Mouse (Mus musculus): ENCODE data around the gene 1810055G02Rik. TPM values are rescaled to one million over a fixed set of nuclear protein-coding genes. Genes with fewer than 3 reads are reported as not detected.

The 1810055G02Rik gene
- total and polyA plus RNA-seq, 2 experiments from 2014 or later = 29.4 to 31.8 TPM

- Histone ChIP-seq H3K27ac (ENCODE audit: low read depth, low read length) (no peak overlapping the region), H3K4me3 (ENCODE audit: low read depth, low read length) (no peak overlapping the region), H3K36me3 (ENCODE audit: insufficient read depth, low read length) (no peaks in the 10 kb centered on the region), H3K9me3 (ENCODE audit: low read length) (no peaks in the 10 kb centered on the region), H3K27me3 (ENCODE audit: insufficient read depth, low read length) (no peaks in the 10 kb centered on the region), H3K4me2 (ENCODE audit: low read depth, low read length, poor library complexity, severe bottlenecking) (no peak overlapping the region), H3K4me1 (ENCODE audit: insufficient read depth, low read length) (no peaks in the 10 kb centered on the region), H3K9ac (replicated peaks; ENCODE audit: low read length, poor library complexity, severe bottlenecking) (no peak overlapping the region)
- DNase-seq (ENCODE audit: low spot score) (no peak), ATAC-seq (ENCODE audit: low FRiP score) (no peak)
- TF ChIP-seq CTCF (IDR thresholded peaks at IDR 0.05) = no peak
- WGBS = 60% methylated on average over 8 of the region's 8 CpGs
These were observed 45.6 kb downstream of the 1810055G02Rik start for GRCm38 (mm10) chr19:3753738-3754137.

GRCm38 (mm10) chr19:3757861-3758260 lies 49.8 kb downstream of the 1810055G02Rik start:
- no peak for TF ChIP-seq CTCF (IDR thresholded peaks at IDR 0.05)
- no peaks in the 10 kb centered on the region for H3K9me3 ChIP-seq (ENCODE audit: low read length)

GRCm38 (mm10) chr19:3765221-3765820 lies 57.2 kb downstream of the 1810055G02Rik start:
- no peaks in the 10 kb centered on the region for H3K9me3 ChIP-seq (ENCODE audit: low read length)
- H3K4me2 ChIP-seq (ENCODE audit: low read depth, low read length, poor library complexity, severe bottlenecking) = no peak overlapping the region
- H3K27ac ChIP-seq (ENCODE audit: low read depth, low read length) = no peak overlapping the region
- DNase-seq (ENCODE audit: low spot score) (no peak), ATAC-seq (ENCODE audit: low FRiP score) (no peak)
- no peaks in the 10 kb centered on the region for H3K27me3 ChIP-seq (ENCODE audit: insufficient read depth, low read length)
- no peaks in the 10 kb centered on the region for H3K36me3 ChIP-seq (ENCODE audit: insufficient read depth, low read length)
- no peak overlapping the region for H3K4me3 ChIP-seq (ENCODE audit: low read depth, low read length)
- H3K9ac ChIP-seq (replicated peaks; ENCODE audit: low read length, poor library complexity, severe bottlenecking) = no peak overlapping the region
- no peak for TF ChIP-seq CTCF (IDR thresholded peaks at IDR 0.05)
- WGBS = 76% methylated on average over 4 of the region's 4 CpGs
- H3K4me1 ChIP-seq (ENCODE audit: insufficient read depth, low read length) = peaks cover 11% of the 10 kb centered on the region

More at GRCm38 (mm10) chr19:3757861-3758260, 49.8 kb downstream of the 1810055G02Rik start:
- no peaks in the 10 kb centered on the region for H3K36me3 ChIP-seq (ENCODE audit: insufficient read depth, low read length)
- ATAC-seq (ENCODE audit: low FRiP score) (no peak), DNase-seq (ENCODE audit: low spot score) (no peak)
- no peaks in the 10 kb centered on the region for H3K27me3 ChIP-seq (ENCODE audit: insufficient read depth, low read length)
- H3K9ac ChIP-seq (replicated peaks; ENCODE audit: low read length, poor library complexity, severe bottlenecking) = no peak overlapping the region
- no peaks in the 10 kb centered on the region for H3K4me1 ChIP-seq (ENCODE audit: insufficient read depth, low read length)
- H3K27ac ChIP-seq (ENCODE audit: low read depth, low read length) = no peak overlapping the region
- no peak overlapping the region for H3K4me2 ChIP-seq (ENCODE audit: low read depth, low read length, poor library complexity, severe bottlenecking)
- no peak overlapping the region for H3K4me3 ChIP-seq (ENCODE audit: low read depth, low read length)
- WGBS = 47% methylated on average over 1 of the region's 1 CpGs

- ATAC-seq (ENCODE audit: low FRiP score) (no peak), DNase-seq (ENCODE audit: low spot score) (no peak)
- H3K27me3 ChIP-seq (ENCODE audit: insufficient read depth, low read length) = no peaks in the 10 kb centered on the region
- H3K36me3 ChIP-seq (ENCODE audit: insufficient read depth, low read length) = no peaks in the 10 kb centered on the region
- H3K4me1 ChIP-seq (ENCODE audit: insufficient read depth, low read length) = peaks cover 12% of the 10 kb centered on the region
- no peak for TF ChIP-seq CTCF (IDR thresholded peaks at IDR 0.05)
- peak overlapping the region; percentile 100 for H3K27ac ChIP-seq (ENCODE audit: low read depth, low read length)
- no peaks in the 10 kb centered on the region for H3K9me3 ChIP-seq (ENCODE audit: low read length)
- peak overlapping the region; percentile 93; the same call in 1 of the 2 replicates for H3K4me3 ChIP-seq (ENCODE audit: low read depth, low read length)
- WGBS = 93% methylated on average over 5 of the region's 5 CpGs
- peak overlapping the region; percentile 85; the same call in 1 of the 2 replicates for H3K4me2 ChIP-seq (ENCODE audit: low read depth, low read length, poor library complexity, severe bottlenecking)
- H3K9ac ChIP-seq (replicated peaks; ENCODE audit: low read length, poor library complexity, severe bottlenecking) = no peak overlapping the region
These were observed 58.3 kb downstream of the 1810055G02Rik start for GRCm38 (mm10) chr19:3766378-3766777.

GRCm38 (mm10) chr19:3767276-3767780 lies 59.2 kb downstream of the 1810055G02Rik start, which contains the start of gene Kmt5b:
Gene Kmt5b, plus strand, starts transcription at chr19:3767421.
- Histone ChIP-seq H3K4me3 (ENCODE audit: low read depth, low read length) (peak within 1 kb of the TSS; percentile 93), H3K4me2 (ENCODE audit: low read depth, low read length, poor library complexity, severe bottlenecking) (peak within 1 kb of the TSS; percentile 85), H3K27ac (ENCODE audit: low read depth, low read length) (peak within 1 kb of the TSS; percentile 100), H3K4me1 (ENCODE audit: insufficient read depth, low read length) (peaks cover 12% of the 10 kb centered on the region), H3K27me3 (ENCODE audit: insufficient read depth, low read length) (no peaks in the 10 kb centered on the region), H3K9ac (replicated peaks; ENCODE audit: low read length, poor library complexity, severe bottlenecking) (peak within 1 kb of the TSS; percentile 98), H3K9me3 (ENCODE audit: low read length) (no peaks in the 10 kb centered on the region), H3K36me3 (ENCODE audit: insufficient read depth, low read length) (no peaks in the 10 kb centered on the region)
- peak; percentile 39 for ATAC-seq (ENCODE audit: low FRiP score)
- no peak for TF ChIP-seq CTCF (IDR thresholded peaks at IDR 0.05)
- DNase-seq (ENCODE audit: low spot score) = peak; percentile 53
- WGBS = 3% methylated on average over 38 of the region's 39 CpGs

Other genes with a start within 250 kb of the 1810055G02Rik start
- 98.0 and 111 TPM in 2 replicates for gene Ppp6r3, start 132.5 kb upstream of the 1810055G02Rik start, total RNA-seq (2014; rRNA removed)
- 31.0 and 32.3 TPM in 2 replicates for gene Ppp6r3, start 132.5 kb upstream of the 1810055G02Rik start, polyA plus RNA-seq (2015; fragmentation: Nextera tagmentation; extraction: Ambion mirVana)
- 9.9 and 15.0 TPM in 2 replicates for gene Lrp5, start 21.7 kb upstream of the 1810055G02Rik start, total RNA-seq (2014; rRNA removed)
- gene Lrp5, start 21.7 kb upstream of the 1810055G02Rik start, polyA plus RNA-seq (2015; fragmentation: Nextera tagmentation; extraction: Ambion mirVana) = 0.58 and 0.74 TPM in 2 replicates
- gene Kmt5b, start 59.1 kb downstream of the 1810055G02Rik start, total RNA-seq (2014; rRNA removed) = 64.0 and 98.6 TPM in 2 replicates
- 35.6 and 41.4 TPM in 2 replicates for gene Kmt5b, start 59.1 kb downstream of the 1810055G02Rik start, polyA plus RNA-seq (2015; fragmentation: Nextera tagmentation; extraction: Ambion mirVana)
- gene Chka, start 143.5 kb downstream of the 1810055G02Rik start, total RNA-seq (2014; rRNA removed) = 62.7 and 69.1 TPM in 2 replicates
- gene Chka, start 143.5 kb downstream of the 1810055G02Rik start, polyA plus RNA-seq (2015; fragmentation: Nextera tagmentation; extraction: Ambion mirVana) = 49.6 and 56.3 TPM in 2 replicates
- 26.0 and 37.5 TPM in 2 replicates for gene Tcirg1, start 198.8 kb downstream of the 1810055G02Rik start, total RNA-seq (2014; rRNA removed)
- 13.2 and 14.1 TPM in 2 replicates for gene Tcirg1, start 198.8 kb downstream of the 1810055G02Rik start, polyA plus RNA-seq (2015; fragmentation: Nextera tagmentation; extraction: Ambion mirVana)
- 165 and 197 TPM in 2 replicates for gene Ndufs8, start 204.5 kb downstream of the 1810055G02Rik start, total RNA-seq (2014; rRNA removed)
- 292 and 333 TPM in 2 replicates for gene Ndufs8, start 204.5 kb downstream of the 1810055G02Rik start, polyA plus RNA-seq (2015; fragmentation: Nextera tagmentation; extraction: Ambion mirVana)
- 1.3 and 3.7 TPM in 2 replicates for gene Aldh3b1, start 221.5 kb downstream of the 1810055G02Rik start, total RNA-seq (2014; rRNA removed)
- gene Aldh3b1, start 221.5 kb downstream of the 1810055G02Rik start, polyA plus RNA-seq (2015; fragmentation: Nextera tagmentation; extraction: Ambion mirVana) = 2.1 and 2.8 TPM in 2 replicates
- gene Unc93b1, start 226.9 kb downstream of the 1810055G02Rik start, total RNA-seq (2014; rRNA removed) = 13.0 and 23.2 TPM in 2 replicates
- gene Unc93b1, start 226.9 kb downstream of the 1810055G02Rik start, polyA plus RNA-seq (2015; fragmentation: Nextera tagmentation; extraction: Ambion mirVana) = 11.2 and 12.4 TPM in 2 replicates